Mouse (Mus musculus) cerebellum, adult 11-12 months (tissue): Measurements from ENCODE around the gene Btbd11.
"Not testable (repeated sequence)": the region's sequence is repeated elsewhere in the genome, so short reads cannot be mapped to it uniquely, and the experiment has no call there.

Source experiments
- DNase-seq: peaks from one replicate; pipeline ENCODE4 v3.0.0; 2022

Gene Btbd11

DNA sequence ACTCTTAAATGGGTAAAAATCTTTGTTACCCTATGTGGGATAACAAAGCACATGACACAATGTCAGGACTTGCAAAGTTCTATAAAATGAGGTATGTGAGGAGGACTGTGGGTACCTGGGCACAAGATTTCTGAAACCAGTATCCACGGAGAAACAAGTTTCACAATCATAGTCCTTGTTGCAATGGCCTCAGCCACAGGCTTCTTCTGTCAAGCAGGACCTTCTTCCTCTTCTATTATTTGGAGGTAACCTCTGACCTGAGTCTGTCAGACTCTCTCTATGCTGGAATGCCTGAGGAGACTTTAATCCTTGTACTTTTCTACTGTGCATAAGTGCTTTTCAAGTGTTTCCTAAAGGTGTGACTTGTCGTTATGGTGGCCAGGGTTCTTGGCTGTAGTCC is 307.8 kb downstream of the Btbd11 start:
- not testable (repeated sequence) for DNase-seq

DNA sequence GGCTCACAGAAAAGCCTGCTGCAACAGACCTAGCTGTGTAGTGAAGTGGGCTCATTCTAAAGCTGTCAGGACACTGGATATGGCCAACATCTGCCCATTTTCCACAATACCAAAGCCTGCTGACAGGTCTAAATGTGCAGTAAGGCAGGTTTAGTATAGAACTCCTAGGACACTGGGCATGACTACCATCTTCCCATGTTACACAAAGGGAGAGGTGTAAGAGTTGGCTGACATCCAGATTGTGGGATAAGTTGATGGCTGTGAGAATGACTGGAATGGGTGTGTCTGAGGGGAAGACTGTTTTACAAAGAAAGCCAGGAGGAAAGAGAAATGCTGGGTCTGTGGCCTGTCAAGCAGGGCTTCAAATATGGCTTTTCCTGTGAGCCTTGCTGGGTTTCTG is 313.1 kb downstream of the Btbd11 start:
- no peak for DNase-seq

DNA sequence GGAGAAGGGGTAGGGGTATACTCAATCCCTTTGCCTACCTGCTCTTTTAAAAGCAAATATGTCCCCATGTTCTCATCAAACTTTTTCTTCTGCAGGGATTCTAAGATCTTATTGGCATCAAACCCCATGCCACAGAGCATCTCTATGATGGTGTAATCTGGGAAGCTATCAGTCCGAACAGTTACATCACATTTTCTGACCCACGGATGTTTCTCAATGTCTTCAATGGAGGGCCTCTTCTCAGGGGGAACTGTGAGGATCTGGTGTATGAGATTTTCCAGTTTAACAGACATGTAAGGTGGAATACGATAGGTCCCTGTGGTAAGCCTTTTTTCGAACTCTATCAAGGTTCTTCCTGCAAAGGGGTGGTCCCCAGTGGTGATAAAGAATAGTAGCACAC is 323.2 kb downstream of the Btbd11 start:
- DNase-seq = not testable (repeated sequence)
